In the genomic region with DNA sequence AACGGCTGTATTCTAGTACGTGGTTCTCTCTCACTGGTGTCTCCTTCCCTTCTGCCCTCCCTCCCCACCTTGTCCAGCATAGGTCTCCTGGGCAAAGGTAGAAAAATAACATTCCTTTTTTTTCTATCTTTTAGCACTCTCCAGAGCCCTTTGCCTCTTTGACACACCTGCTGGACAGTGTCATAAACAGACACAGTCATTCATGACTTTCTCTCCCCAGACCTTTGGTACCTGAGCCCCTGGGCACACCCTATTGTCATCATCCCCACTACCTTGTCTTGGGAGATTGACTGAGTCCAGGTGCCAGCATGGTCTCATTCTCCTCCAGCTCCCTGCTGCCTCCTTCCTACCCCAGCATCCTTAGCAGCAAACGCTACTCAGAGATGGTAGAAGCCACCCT, we compare ENCODE assay signal across 16 mouse cellular contexts. TPM values are rescaled to one million over a fixed set of nuclear protein-coding genes. Genes with fewer than 3 reads are reported as not detected.
DNase-seq lines count a peak whose midpoint lies in the region; ATAC-seq and TF ChIP-seq lines count a peak whose summit lies in the region.
"Had no signal": no experiment of that assay in that cellular context is flagged by ENCODE, and none has a peak within 500 bp of the region (broad histone marks: within the 10 kb centered on the region; RNA-seq: fewer than 3 reads in every experiment).

No protein-coding gene starts in this region.

- H3K27ac ChIP-seq in heart, adult 2 months = no peak overlapping the region
- 0 out of 2 replicates have a peak overlapping the region, but pooled peaks have one; percentile 46 for H3K27ac ChIP-seq in intestine, embryonic 16.5 days (ENCODE audit: low read length)
- 0 out of 2 replicates have a peak overlapping the region, but pooled peaks have one; percentile 42 for H3K27ac ChIP-seq in small intestine, adult 2 months (ENCODE audit: insufficient read depth, low read depth, low read length)
- no peak overlapping the region for H3K27ac ChIP-seq in kidney, embryonic 16.5 days (ENCODE audit: low read length)
- H3K27ac ChIP-seq: embryonic facial prominence, embryonic 10.5 days; embryonic facial prominence, embryonic 12.5 days; forebrain, embryonic 13.5 days had no signal

- no peak overlapping the region for H3K4me2 ChIP-seq in intestine, embryonic 16.5 days (ENCODE audit: low read depth, low read length)
- no peak overlapping the region for H3K4me2 ChIP-seq in kidney, embryonic 16.5 days (replicated peaks; ENCODE audit: low read depth, low read length)
- H3K4me2 ChIP-seq: embryonic facial prominence, embryonic 12.5 days; forebrain, embryonic 13.5 days had no signal

- H3K27me3 ChIP-seq in heart, adult 2 months (ENCODE audit: control insufficient read depth, insufficient read depth, low read length) = no peaks in the 10 kb centered on the region
- H3K27me3 ChIP-seq in intestine, embryonic 16.5 days (replicated peaks; ENCODE audit: control insufficient read depth, insufficient read depth, low read length) = no peaks in the 10 kb centered on the region
- H3K27me3 ChIP-seq in small intestine, adult 2 months (ENCODE audit: control insufficient read depth, insufficient read depth, low read length) = no peaks in the 10 kb centered on the region
- no peaks in the 10 kb centered on the region for H3K27me3 ChIP-seq in kidney, embryonic 16.5 days (ENCODE audit: insufficient read depth, low read length)
- H3K27me3 ChIP-seq: embryonic facial prominence, embryonic 12.5 days; forebrain, embryonic 13.5 days had no signal

- TF ChIP-seq CTCF in heart, adult 2 months (IDR thresholded peaks at IDR 0.05) = no peak
- TF ChIP-seq CTCF in small intestine, adult 2 months (IDR thresholded peaks at IDR 0.05; ENCODE audit: extremely low read depth, insufficient read length, insufficient replicate concordance, low read depth, low read length) = no peak

- no peaks in the 10 kb centered on the region for H3K9me3 ChIP-seq in intestine, embryonic 16.5 days (ENCODE audit: control insufficient read depth, low read length)
- H3K9me3 ChIP-seq in kidney, embryonic 16.5 days (ENCODE audit: low read length) = no peaks in the 10 kb centered on the region
- H3K9me3 ChIP-seq: embryonic facial prominence, embryonic 10.5 days; embryonic facial prominence, embryonic 12.5 days; forebrain, embryonic 13.5 days had no signal

- H3K9ac ChIP-seq in heart, adult 2 months (ENCODE audit: low read depth, low read length) = no peak overlapping the region
- H3K9ac ChIP-seq in intestine, embryonic 16.5 days (ENCODE audit: low read depth, low read length) = no peak overlapping the region
- no peak overlapping the region for H3K9ac ChIP-seq in kidney, embryonic 16.5 days (replicated peaks; ENCODE audit: low read length)
- H3K9ac ChIP-seq: embryonic facial prominence, embryonic 12.5 days; forebrain, embryonic 13.5 days had no signal

- intact Hi-C loops in heart, adult 2 months (cut with DNase I) = no loop called here

- H3K4me3 ChIP-seq in heart, adult 2 months = no peak overlapping the region
- no peak overlapping the region for H3K4me3 ChIP-seq in intestine, embryonic 16.5 days (ENCODE audit: low read length)
- H3K4me3 ChIP-seq in small intestine, adult 2 months (ENCODE audit: low read depth, low read length) = no peak overlapping the region
- H3K4me3 ChIP-seq in kidney, embryonic 16.5 days (ENCODE audit: low read length) = no peak overlapping the region
- H3K4me3 ChIP-seq: embryonic facial prominence, embryonic 10.5 days; embryonic facial prominence, embryonic 12.5 days; forebrain, embryonic 13.5 days had no signal

- H3K79me2 ChIP-seq in heart, adult 2 months (replicated peaks; ENCODE audit: control insufficient read depth, insufficient read depth, low read length) = no peaks in the 10 kb centered on the region

- H3K36me3 ChIP-seq in heart, adult 2 months (ENCODE audit: control insufficient read depth, insufficient read depth, low read length) = no peaks in the 10 kb centered on the region
- no peaks in the 10 kb centered on the region for H3K36me3 ChIP-seq in intestine, embryonic 16.5 days (ENCODE audit: control insufficient read depth, insufficient read depth, low read length)
- peaks cover 40% of the 10 kb centered on the region for H3K36me3 ChIP-seq in small intestine, adult 2 months (ENCODE audit: control insufficient read depth, insufficient read depth, low read length)
- no peaks in the 10 kb centered on the region for H3K36me3 ChIP-seq in kidney, embryonic 16.5 days (ENCODE audit: insufficient read depth, low read length)
- H3K36me3 ChIP-seq: embryonic facial prominence, embryonic 10.5 days; embryonic facial prominence, embryonic 12.5 days had no signal

- no peak for TF ChIP-seq EP300 in heart, adult 2 months (IDR thresholded peaks at IDR 0.05; ENCODE audit: insufficient read depth, low read depth, low read length)

- TF ChIP-seq POLR2A in heart, adult 2 months (IDR thresholded peaks at IDR 0.05; ENCODE audit: insufficient read depth, low read depth, low read length) = no peak
- TF ChIP-seq POLR2A in small intestine, adult 2 months (IDR thresholded peaks at IDR 0.05; ENCODE audit: low read depth, low read length) = no peak

- peak; percentile 76 for ATAC-seq in intestine, embryonic 16.5 days
- ATAC-seq in kidney, embryonic 16.5 days (ENCODE audit: low FRiP score, low TSS enrichment) = no peak
- ATAC-seq: forebrain, embryonic 13.5 days; forebrain, embryonic 16.5 days had no signal

- no peaks in the 10 kb centered on the region for H3K4me1 ChIP-seq in heart, adult 2 months (ENCODE audit: control insufficient read depth, insufficient read depth, low read length)
- H3K4me1 ChIP-seq in intestine, embryonic 16.5 days (ENCODE audit: control insufficient read depth, insufficient read depth, low read length) = peaks cover 6% of the 10 kb centered on the region; the same call in 1 of the 2 replicates
- H3K4me1 ChIP-seq in small intestine, adult 2 months (ENCODE audit: control insufficient read depth, insufficient read depth, insufficient read length, low read length) = peaks cover 9% of the 10 kb centered on the region
- peaks cover 3% of the 10 kb centered on the region; the same call in 1 of the 2 replicates for H3K4me1 ChIP-seq in kidney, embryonic 16.5 days (ENCODE audit: insufficient read depth, low read length)
- H3K4me1 ChIP-seq: embryonic facial prominence, embryonic 10.5 days; embryonic facial prominence, embryonic 12.5 days had no signal

- 81% methylated on average over 3 of the region's 3 CpGs for WGBS in heart, adult 2 months
- 82% methylated on average over 3 of the region's 3 CpGs for WGBS in intestine, embryonic 16.5 days
- 46% methylated on average over 3 of the region's 3 CpGs for WGBS in small intestine, adult 2 months
- WGBS in kidney, embryonic 16.5 days = 88% methylated on average over 3 of the region's 3 CpGs

- DNase-seq in heart, adult 11 months = peak; percentile 69
- no peak for DNase-seq in heart, adult 2 months
- no peak for DNase-seq in right cerebral cortex, adult 18-20 months
- DNase-seq: adrenal gland, adult 2 months; adrenal gland, postnatal 10 days; adrenal gland, postnatal 25 days; cerebellum, adult 11-12 months; cerebellum, adult 9-10 months; cerebellum, postnatal 25 days had no signal

RNA-seq across cellular contexts. Expression of a gene that starts 4.9 kb away (rescaled TPM):
- under 1 TPM; 0.16 to 0.23 TPM for total RNA-seq in heart, adult 2 months (2021)
- 0.16 TPM in 1 of 2 replicates, not detected in the other for polyA plus RNA-seq in heart, adult 2 months (2012; rRNA removed)
- polyA plus RNA-seq in intestine, embryonic 16.5 days (2015; fragmentation: Nextera tagmentation; extraction: Ambion mirVana) = 72.2 and 109 TPM in 2 replicates
- polyA plus RNA-seq in small intestine, adult 2 months (2012; rRNA removed) = 30.3 and 122 TPM in 2 replicates
- polyA plus RNA-seq in kidney, embryonic 16.5 days (2015; fragmentation: Nextera tagmentation; extraction: Ambion mirVana) = 31.8 and 42.0 TPM in 2 replicates

RNA-seq across cellular contexts. Expression of a gene that starts 57.0 kb away (rescaled TPM):
- 100 to 1,000 TPM; 122 to 142 TPM for total RNA-seq in heart, adult 2 months (2021)
- 36.1 and 86.5 TPM in 2 replicates for polyA plus RNA-seq in heart, adult 2 months (2012; rRNA removed)
- polyA plus RNA-seq in intestine, embryonic 16.5 days (2015; fragmentation: Nextera tagmentation; extraction: Ambion mirVana) = 26.4 and 29.8 TPM in 2 replicates
- 2.8 and 3.0 TPM in 2 replicates for polyA plus RNA-seq in small intestine, adult 2 months (2012; rRNA removed)
- polyA plus RNA-seq in kidney, embryonic 16.5 days (2015; fragmentation: Nextera tagmentation; extraction: Ambion mirVana) = 33.0 and 36.5 TPM in 2 replicates

RNA-seq across cellular contexts. Expression of a gene that starts 57.3 kb away (rescaled TPM):
- total RNA-seq in heart, adult 2 months (2021) = 1 to 10 TPM; 3.5 to 4.2 TPM
- 1.1 and 1.2 TPM in 2 replicates for polyA plus RNA-seq in heart, adult 2 months (2012; rRNA removed)
- polyA plus RNA-seq in intestine, embryonic 16.5 days (2015; fragmentation: Nextera tagmentation; extraction: Ambion mirVana) = 15.3 and 16.4 TPM in 2 replicates
- 3.3 and 5.9 TPM in 2 replicates for polyA plus RNA-seq in small intestine, adult 2 months (2012; rRNA removed)
- polyA plus RNA-seq in kidney, embryonic 16.5 days (2015; fragmentation: Nextera tagmentation; extraction: Ambion mirVana) = 14.9 and 15.2 TPM in 2 replicates

Comparison
In these comparisons a context has a peak if more than half of its experiments do, and no peak if none do; other contexts are left out.
1. H3K27ac ChIP-seq: peak in intestine, embryonic 16.5 days (single experiment) and small intestine, adult 2 months (single experiment); none in heart, adult 2 months (single experiment) and kidney, embryonic 16.5 days (single experiment).
2. RNA of a gene that starts 4.9 kb away (polyA plus RNA-seq): 30.3 to 122 TPM in small intestine, adult 2 months, 72.2 to 109 TPM in intestine, embryonic 16.5 days and 31.8 to 42.0 TPM in kidney, embryonic 16.5 days; 0.16 TPM in heart, adult 2 months; every median in the first group is over 10 times any median in the second.